Mouse (Mus musculus) MEL (cell line): ENCODE measurements at regions not wholly inside any gene's neighbourhood (a gene's known extent, or its start where the extent isn't known, plus 50 kb on each side); places are given as distances from the start of the nearest gene placed in this dataset.

Source experiments
- CHD2 ChIP-seq: IDR thresholded peaks from 2 replicates; pipeline ENCODE4 v1.6.1; 2011; ENCODE audit warnings: low read length, improper control_type of control experiment
- CTCF ChIP-seq, 3 experiments: IDR thresholded peaks in 2 of 3; conservative IDR thresholded peaks in 1 of 3; 2 replicates each; pipeline ENCODE4 v1.5.1; 2011 to 2012; ENCODE audit warnings: low read length in 3 of 3, low read depth in 2 of 3, mild to moderate bottlenecking in 2 of 3, improper control_type of control experiment in 1 of 3, inconsistent platforms in 1 of 3, mixed read lengths in 1 of 3, moderate library complexity in 1 of 3; ENCODE audit not compliant: control insufficient read depth in 1 of 3, insufficient read depth in 1 of 3, poor library complexity in 1 of 3, severe bottlenecking in 1 of 3
- JUND ChIP-seq: IDR thresholded peaks from 2 replicates; pipeline ENCODE4 v1.6.1; 2011; ENCODE audit warnings: low read depth, mild to moderate bottlenecking, improper control_type of control experiment, low read length
- MEF2A ChIP-seq: IDR thresholded peaks from 2 replicates; pipeline ENCODE4 v1.6.1; 2014; ENCODE audit warnings: low read depth, mild to moderate bottlenecking, inconsistent platforms, low read length, improper control_type of control experiment; ENCODE audit not compliant: poor library complexity, insufficient replicate concordance, severe bottlenecking; ENCODE audit errors: extremely low read depth
- MYB ChIP-seq: IDR thresholded peaks from 2 replicates; pipeline ENCODE4 v1.6.1; 2011; ENCODE audit warnings: mild to moderate bottlenecking, low read depth, low read length, improper control_type of control experiment
- SIN3A ChIP-seq: IDR thresholded peaks from 2 replicates; pipeline ENCODE4 v1.6.1; 2012; ENCODE audit warnings: low read length, improper control_type of control experiment, inconsistent platforms

GRCm38 (mm10) chr5:132827555-132828333, 284.6 kb upstream of the Auts2 start:
- TF ChIP-seq CTCF (IDR thresholded peaks at IDR 0.05 in 2 of 3, conservative IDR thresholded peaks at IDR 0.05 in 1 of 3; ENCODE audit: control insufficient read depth in 1 of 3, insufficient read depth in 1 of 3, low read depth in 2 of 3, low read length in 3 of 3, poor library complexity in 1 of 3, severe bottlenecking in 1 of 3) (no peak), MYB (no peak), MEF2A (no peak), SIN3A (no peak), CHD2 (no peak), JUND (no peak)
